ENCODE assay signal across 1 mouse cellular context in genomic region chr11:29874781-29875180, GRCm38 (mm10). TPM values are rescaled to one million over a fixed set of nuclear protein-coding genes. Genes with fewer than 3 reads are reported as not detected.
"Had no signal": no experiment of that assay in that cellular context is flagged by ENCODE, and none has a peak within 500 bp of the region (broad histone marks: within the 10 kb centered on the region; RNA-seq: fewer than 3 reads in every experiment).

No protein-coding gene starts in this region.

RNA-seq across cellular contexts. Expression of gene 4931440F15Rik, which starts 49.3 kb away (rescaled TPM):
- total RNA-seq: megakaryocyte-erythroid progenitor cell, adult 5-6 weeks had no signal
